Mouse (Mus musculus): ENCODE data around the gene Ccdc96. TPM values are rescaled to one million over a fixed set of nuclear protein-coding genes. Genes with fewer than 3 reads are reported as not detected.
A peak's percentile ranks its signal among the peaks of the same experiment; 100 is the strongest.

Gene Ccdc96
- polyA plus RNA-seq, 1 experiment from 2014 or later = 2.8 TPM

GRCm38 (mm10) chr5:36526274-36526673 is 41.9 kb downstream of the Ccdc96 start:
- H3K4me3 ChIP-seq (ENCODE audit: low read depth, low read length) = no peak overlapping the region
- peaks cover 10% of the 10 kb centered on the region for H3K36me3 ChIP-seq (ENCODE audit: control insufficient read depth, insufficient read depth, low read length)
- no peaks in the 10 kb centered on the region for H3K27me3 ChIP-seq (ENCODE audit: control insufficient read depth, insufficient read depth, low read length)
- H3K9ac ChIP-seq (replicated peaks; ENCODE audit: low read depth, low read length) = no peak overlapping the region
- H3K9me3 ChIP-seq (ENCODE audit: control insufficient read depth, low read length) = no peaks in the 10 kb centered on the region
- H3K4me1 ChIP-seq (ENCODE audit: control insufficient read depth, insufficient read depth, low read length) = peaks cover 20% of the 10 kb centered on the region
- WGBS = 87% methylated on average over 5 of the region's 5 CpGs
- H3K27ac ChIP-seq (ENCODE audit: low read depth, low read length) = no peak overlapping the region
- no peak for ATAC-seq (ENCODE audit: low read depth)
- no peak overlapping the region for H3K4me2 ChIP-seq (ENCODE audit: low read depth, low read length)

DNA sequence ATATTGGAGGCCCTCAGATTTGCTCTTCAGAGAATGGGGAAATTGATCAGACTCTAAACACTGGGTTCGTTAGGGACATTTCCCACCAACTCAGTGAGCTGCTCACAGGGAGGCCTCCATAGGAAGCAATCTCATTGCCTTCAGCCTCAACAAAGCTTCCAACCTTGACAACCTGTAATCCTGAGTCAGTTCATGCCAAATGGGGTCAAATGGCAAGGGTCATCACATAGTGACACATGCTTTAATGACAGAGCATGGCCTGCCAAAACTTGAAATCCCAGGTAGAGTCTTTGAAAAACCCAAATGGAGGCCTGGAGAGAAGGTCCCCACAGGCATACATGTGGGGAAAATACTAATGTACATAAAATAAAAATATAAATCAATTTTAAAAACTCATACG is 42.5 kb downstream of the Ccdc96 start:
- no peak overlapping the region for H3K27ac ChIP-seq (ENCODE audit: low read depth, low read length)
- 88% methylated on average over 2 of the region's 2 CpGs for WGBS
- H3K4me1 ChIP-seq (ENCODE audit: control insufficient read depth, insufficient read depth, low read length) = peaks cover 20% of the 10 kb centered on the region
- H3K27me3 ChIP-seq (ENCODE audit: control insufficient read depth, insufficient read depth, low read length) = no peaks in the 10 kb centered on the region
- H3K4me3 ChIP-seq (ENCODE audit: low read depth, low read length) = no peak overlapping the region
- H3K36me3 ChIP-seq (ENCODE audit: control insufficient read depth, insufficient read depth, low read length) = peaks cover 6% of the 10 kb centered on the region
- no peak overlapping the region for H3K4me2 ChIP-seq (ENCODE audit: low read depth, low read length)
- H3K9ac ChIP-seq (replicated peaks; ENCODE audit: low read depth, low read length) = no peak overlapping the region
- ATAC-seq (ENCODE audit: low read depth) = no peak
- no peaks in the 10 kb centered on the region for H3K9me3 ChIP-seq (ENCODE audit: control insufficient read depth, low read length)

DNA sequence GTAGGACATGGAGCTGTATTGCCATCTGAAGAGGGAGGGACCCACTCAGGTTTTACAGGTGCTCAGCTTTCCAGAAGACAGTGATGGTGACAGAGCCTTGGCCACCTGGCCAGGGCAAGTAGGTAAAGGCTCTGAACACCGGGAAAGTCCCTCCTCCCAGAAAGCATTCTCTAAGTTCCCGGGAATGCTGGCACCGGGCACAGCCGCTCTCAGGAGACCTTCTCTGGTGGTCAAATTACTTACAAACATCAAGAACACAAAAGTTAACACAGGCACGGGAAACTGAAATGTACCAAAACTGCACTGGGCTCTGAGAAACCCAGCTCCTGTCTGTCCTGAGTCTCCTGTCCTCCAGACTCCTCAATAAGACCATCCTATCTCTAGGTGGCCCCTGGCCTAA is 45.3 kb downstream of the Ccdc96 start:
- ATAC-seq (ENCODE audit: low read depth) = peak; percentile 5; the same call in 1 of the 2 replicates
- H3K4me1 ChIP-seq (ENCODE audit: control insufficient read depth, insufficient read depth, low read length) = peaks cover 20% of the 10 kb centered on the region
- WGBS = 10% methylated on average over 5 of the region's 5 CpGs
- H3K27ac ChIP-seq (ENCODE audit: low read depth, low read length) = no peak overlapping the region; the same call in 1 of the 2 replicates
- peak overlapping the region; percentile 58 for H3K4me2 ChIP-seq (ENCODE audit: low read depth, low read length)
- no peaks in the 10 kb centered on the region for H3K27me3 ChIP-seq (ENCODE audit: control insufficient read depth, insufficient read depth, low read length)
- no peaks in the 10 kb centered on the region for H3K9me3 ChIP-seq (ENCODE audit: control insufficient read depth, low read length)
- H3K4me3 ChIP-seq (ENCODE audit: low read depth, low read length) = peak overlapping the region; percentile 83
- H3K36me3 ChIP-seq (ENCODE audit: control insufficient read depth, insufficient read depth, low read length) = no peaks in the 10 kb centered on the region
- peak overlapping the region; percentile 83 for H3K9ac ChIP-seq (replicated peaks; ENCODE audit: low read depth, low read length)

- 0% methylated on average over 28 of the region's 28 CpGs for WGBS
- peak; percentile 98 for ATAC-seq (ENCODE audit: low read depth)
- Histone ChIP-seq H3K4me1 (ENCODE audit: control insufficient read depth, insufficient read depth, low read length) (peaks cover 20% of the 10 kb centered on the region), H3K27me3 (ENCODE audit: control insufficient read depth, insufficient read depth, low read length) (no peaks in the 10 kb centered on the region), H3K4me2 (ENCODE audit: low read depth, low read length) (peak overlapping the region; percentile 58), H3K4me3 (ENCODE audit: low read depth, low read length) (peak overlapping the region; percentile 83), H3K9ac (replicated peaks; ENCODE audit: low read depth, low read length) (peak overlapping the region; percentile 83), H3K36me3 (ENCODE audit: control insufficient read depth, insufficient read depth, low read length) (no peaks in the 10 kb centered on the region), H3K27ac (ENCODE audit: low read depth, low read length) (peak overlapping the region; percentile 83), H3K9me3 (ENCODE audit: control insufficient read depth, low read length) (no peaks in the 10 kb centered on the region)
Observed at GRCm38 (mm10) chr5:36530129-36530751, 45.9 kb downstream of the Ccdc96 start.

GRCm38 (mm10) chr5:36534455-36535030 is 50.2 kb downstream of the Ccdc96 start:
- no peak overlapping the region for H3K9ac ChIP-seq (replicated peaks; ENCODE audit: low read depth, low read length)
- WGBS = 91% methylated on average over 6 of the region's 6 CpGs
- H3K36me3 ChIP-seq (ENCODE audit: control insufficient read depth, insufficient read depth, low read length) = no peaks in the 10 kb centered on the region
- peaks cover under 1% of the 10 kb centered on the region; the same call in 1 of the 2 replicates for H3K4me1 ChIP-seq (ENCODE audit: control insufficient read depth, insufficient read depth, low read length)
- no peak overlapping the region for H3K27ac ChIP-seq (ENCODE audit: low read depth, low read length)
- no peaks in the 10 kb centered on the region for H3K27me3 ChIP-seq (ENCODE audit: control insufficient read depth, insufficient read depth, low read length)
- no peak overlapping the region for H3K4me3 ChIP-seq (ENCODE audit: low read depth, low read length)
- H3K9me3 ChIP-seq (ENCODE audit: control insufficient read depth, low read length) = no peaks in the 10 kb centered on the region
- no peak overlapping the region for H3K4me2 ChIP-seq (ENCODE audit: low read depth, low read length)
- ATAC-seq (ENCODE audit: low read depth) = no peak

DNA sequence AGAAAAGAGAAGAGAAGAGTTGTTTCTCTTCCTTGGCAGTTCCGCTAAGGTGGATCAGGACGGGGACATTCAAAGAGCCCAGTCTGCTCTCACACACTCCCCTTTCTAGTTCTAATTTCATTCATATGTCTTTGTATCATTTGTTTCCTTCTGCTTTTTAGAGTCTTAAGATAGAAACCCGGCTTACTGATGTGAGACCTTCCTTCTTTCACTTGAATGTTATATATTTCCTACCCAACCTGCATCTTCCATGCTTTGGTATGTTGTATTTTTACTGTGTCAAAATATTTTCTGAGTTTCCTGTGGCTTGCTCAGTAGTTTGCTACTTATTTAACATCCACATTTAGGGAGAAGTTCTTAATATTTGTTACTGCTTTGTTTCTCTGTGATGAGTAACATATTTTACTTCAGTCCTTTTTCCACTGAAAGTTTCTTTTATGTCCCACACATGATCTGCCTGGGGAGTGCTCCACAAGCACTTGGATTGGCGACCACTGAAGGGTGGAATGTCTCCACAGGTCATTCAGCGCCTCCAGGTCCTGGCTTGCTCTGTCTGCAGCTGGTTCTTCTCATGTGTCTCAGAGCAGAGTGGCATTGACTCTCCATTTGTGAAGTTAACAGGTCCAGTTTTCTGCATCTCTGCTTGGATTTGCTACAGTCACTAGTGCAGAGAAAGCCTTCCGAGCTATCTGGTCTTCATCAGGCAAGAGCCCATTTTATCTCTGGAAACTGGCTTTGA is 51.2 kb downstream of the Ccdc96 start:
- H3K4me1 ChIP-seq (ENCODE audit: control insufficient read depth, insufficient read depth, low read length) = no peaks in the 10 kb centered on the region
- H3K27me3 ChIP-seq (ENCODE audit: control insufficient read depth, insufficient read depth, low read length) = no peaks in the 10 kb centered on the region

GRCm38 (mm10) chr5:36536424-36536823 is 52.0 kb downstream of the Ccdc96 start:
- Histone ChIP-seq H3K27ac (ENCODE audit: low read depth, low read length) (no peak overlapping the region), H3K9ac (replicated peaks; ENCODE audit: low read depth, low read length) (no peak overlapping the region), H3K9me3 (ENCODE audit: control insufficient read depth, low read length) (no peaks in the 10 kb centered on the region), H3K27me3 (ENCODE audit: control insufficient read depth, insufficient read depth, low read length) (no peaks in the 10 kb centered on the region), H3K4me3 (ENCODE audit: low read depth, low read length) (no peak overlapping the region), H3K4me2 (ENCODE audit: low read depth, low read length) (no peak overlapping the region), H3K4me1 (ENCODE audit: control insufficient read depth, insufficient read depth, low read length) (no peaks in the 10 kb centered on the region), H3K36me3 (ENCODE audit: control insufficient read depth, insufficient read depth, low read length) (no peaks in the 10 kb centered on the region)
- ATAC-seq (ENCODE audit: low read depth) = no peak
- 88% methylated on average over 3 of the region's 3 CpGs for WGBS

More for the DNA sequence above, 51.2 kb downstream of the Ccdc96 start:
- H3K36me3 ChIP-seq (ENCODE audit: control insufficient read depth, insufficient read depth, low read length) = no peaks in the 10 kb centered on the region
- no peak overlapping the region for H3K4me2 ChIP-seq (ENCODE audit: low read depth, low read length)
- WGBS = 91% methylated on average over 6 of the region's 6 CpGs
- no peak overlapping the region for H3K27ac ChIP-seq (ENCODE audit: low read depth, low read length)
- no peak overlapping the region for H3K4me3 ChIP-seq (ENCODE audit: low read depth, low read length)
- H3K9me3 ChIP-seq (ENCODE audit: control insufficient read depth, low read length) = no peaks in the 10 kb centered on the region
- ATAC-seq (ENCODE audit: low read depth) = no peak
- H3K9ac ChIP-seq (replicated peaks; ENCODE audit: low read depth, low read length) = no peak overlapping the region

Measured in neural tube, embryonic 14.5 days (tissue).